Mouse (Mus musculus) olfactory bulb, adult 2 months (tissue): ENCODE measurements around the gene Fibp.

Source experiments
- CTCF ChIP-seq: fragments of 200-500 bp; IDR thresholded peaks from 2 replicates; pipeline ENCODE4 v1.5.1; 2012; ENCODE audit warnings: low read depth, mild to moderate bottlenecking, low read length, moderate library complexity; ENCODE audit not compliant: insufficient read depth
- POLR2A ChIP-seq: fragments of 200-500 bp; IDR thresholded peaks from 2 replicates; pipeline ENCODE4 v1.6.1; 2012; ENCODE audit warnings: mild to moderate bottlenecking, low read depth, low read length, moderate library complexity; ENCODE audit not compliant: insufficient read depth

DNA sequence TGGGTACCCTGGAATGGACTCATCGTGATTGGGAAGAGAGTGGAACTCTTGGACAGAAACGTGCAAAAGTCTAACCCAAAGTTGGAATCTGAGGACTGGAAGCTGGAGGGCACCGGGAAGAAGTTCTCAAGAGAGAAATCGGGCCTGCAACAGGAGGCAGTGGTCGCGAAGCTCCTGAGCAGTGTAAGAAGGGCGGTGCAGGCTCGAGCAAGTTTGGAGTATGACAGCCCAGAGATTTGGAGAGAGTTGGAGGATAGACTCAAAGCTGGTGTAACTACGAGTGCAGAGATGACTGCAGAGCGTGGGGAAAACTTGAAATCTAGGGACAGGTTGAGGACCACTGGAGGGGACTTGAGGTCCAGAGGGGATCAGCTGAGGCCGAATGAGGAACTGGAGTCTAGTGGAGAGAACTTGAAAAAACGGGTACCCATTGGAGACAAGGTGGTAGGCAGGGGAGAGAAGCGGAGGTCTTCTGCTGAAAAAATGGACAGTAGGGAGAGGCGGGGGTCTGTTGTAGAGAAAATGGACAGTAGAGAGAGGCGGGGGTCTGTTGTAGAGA, 50.7 kb downstream of the Fibp start:
- TF ChIP-seq CTCF (no peak), POLR2A (no peak)
